Mouse (Mus musculus) retina, adult 2 months (tissue): ENCODE measurements at regions not wholly inside any gene's neighbourhood (a gene's known extent, or its start where the extent isn't known, plus 50 kb on each side); places are given as distances from the start of the nearest gene placed in this dataset.

Experiments
- DNase-seq: peaks from one replicate; pipeline ENCODE4 v3.0.0-alpha.2; 2012; ENCODE audit warnings: low read depth, low spot score

GRCm38 (mm10) chr13:110540543-110541265 lies 145.9 kb downstream of the Plk2 start:
- no peak for DNase-seq

GRCm38 (mm10) chr13:110541288-110542148 lies 146.7 kb downstream of the Plk2 start:
- DNase-seq = no peak

- DNase-seq = no peak
Observed at GRCm38 (mm10) chr13:110542303-110543065, 147.6 kb downstream of the Plk2 start.

GRCm38 (mm10) chr13:110545454-110545853 lies 150.6 kb downstream of the Plk2 start:
- no peak for DNase-seq

GRCm38 (mm10) chr13:110555529-110556319 lies 160.9 kb downstream of the Plk2 start:
- no peak for DNase-seq

GRCm38 (mm10) chr13:110556355-110557095 lies 161.7 kb downstream of the Plk2 start:
- no peak for DNase-seq

- DNase-seq = no peak
Observed at GRCm38 (mm10) chr13:110557930-110558727, 163.3 kb downstream of the Plk2 start.

GRCm38 (mm10) chr13:110560566-110560965 lies 165.7 kb downstream of the Plk2 start:
- DNase-seq = no peak

GRCm38 (mm10) chr13:110562499-110562898 lies 167.7 kb downstream of the Plk2 start:
- no peak for DNase-seq

- no peak for DNase-seq
Observed at GRCm38 (mm10) chr13:110562902-110563301, 168.1 kb downstream of the Plk2 start.

GRCm38 (mm10) chr13:110563967-110564366 lies 169.1 kb downstream of the Plk2 start:
- no peak for DNase-seq

GRCm38 (mm10) chr13:110568482-110569179 lies 173.8 kb downstream of the Plk2 start:
- DNase-seq = no peak

GRCm38 (mm10) chr13:110569180-110569512 lies 174.3 kb downstream of the Plk2 start:
- no peak for DNase-seq

GRCm38 (mm10) chr13:110570386-110570785 lies 175.5 kb downstream of the Plk2 start:
- no peak for DNase-seq

- DNase-seq = no peak
Observed at GRCm38 (mm10) chr13:110573360-110574065, 178.7 kb downstream of the Plk2 start.

GRCm38 (mm10) chr13:110574764-110575471 lies 180.1 kb downstream of the Plk2 start:
- no peak for DNase-seq

- DNase-seq = no peak
Observed at GRCm38 (mm10) chr13:110578159-110578558, 183.3 kb downstream of the Plk2 start.

- no peak for DNase-seq
Observed at GRCm38 (mm10) chr13:110580166-110580565, 185.3 kb downstream of the Plk2 start.
